Mouse (Mus musculus): ENCODE results near the gene Vps72.

DNA sequence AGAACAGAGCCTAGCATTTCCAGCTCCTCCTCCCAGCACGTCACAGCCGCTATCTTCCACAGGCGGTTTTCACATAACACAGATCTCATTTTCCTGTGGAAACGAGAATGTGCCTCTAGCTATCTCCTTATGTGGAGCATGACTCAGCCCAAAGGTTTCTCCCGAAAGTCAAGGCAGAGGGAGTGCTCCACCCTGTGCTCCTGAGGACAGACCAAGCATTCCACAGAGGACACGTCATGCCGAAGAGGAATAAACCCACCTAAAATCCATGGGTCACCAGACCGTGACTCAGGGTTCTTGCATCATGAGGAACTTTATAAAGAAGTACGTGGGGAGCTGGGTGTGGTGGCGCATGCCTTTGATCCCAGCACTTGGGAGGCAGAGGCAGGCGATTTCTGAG, 44.3 kb upstream of the Vps72 start:
- TF ChIP-seq POLR2A (IDR thresholded peaks at IDR 0.05; ENCODE audit: low read depth, low read length) (no peak), CTCF (conservative IDR thresholded peaks at IDR 0.05; ENCODE audit: insufficient read depth, insufficient read length, low read depth, low read length) (no peak)

Data from kidney, adult 2 months (tissue).